Mouse (Mus musculus) ES-E14 (cell line): ENCODE measurements around the gene Car11. TPM values are rescaled to one million over a fixed set of nuclear protein-coding genes. Genes with fewer than 3 reads are reported as not detected.

ENCODE experiments used
- DNase-seq: peaks from one replicate; pipeline ENCODE4 v3.0.0-alpha.2; 2013; ENCODE audit warnings: low read depth, low spot score
- H3K27ac ChIP-seq: 2 replicates; pipeline ENCODE4 v1.5.1; 2012; ENCODE audit warnings: low read depth, mild to moderate bottlenecking, low read length, moderate library complexity, mixed read lengths; ENCODE audit not compliant: poor library complexity, insufficient read depth, severe bottlenecking
- H3K36me3 ChIP-seq: 2 replicates; pipeline ENCODE4 v1.6.1; 2012; ENCODE audit warnings: mild to moderate bottlenecking, low read length, moderate library complexity, mixed read lengths; ENCODE audit not compliant: control insufficient read depth, poor library complexity, insufficient read depth, severe bottlenecking
- H3K4me1 ChIP-seq, 2 experiments: fragments of 150-350 bp in 1 of 2; sonication (generic) in 1 of 2; 2 replicates each; pipeline ENCODE4 v1.6.1; 2012; ENCODE audit warnings: low read length in 2 of 2, mild to moderate bottlenecking in 1 of 2, mixed read lengths in 1 of 2; ENCODE audit not compliant: control insufficient read depth in 2 of 2, insufficient read depth in 2 of 2, poor library complexity in 1 of 2
- H3K4me3 ChIP-seq, 2 experiments: fragments of 150-350 bp in 1 of 2; sonication (generic) in 1 of 2; 2 replicates each; pipeline ENCODE4 v1.5.1; 2012; ENCODE audit warnings: low read length in 2 of 2, low read depth in 1 of 2, mild to moderate bottlenecking in 1 of 2, mixed read lengths in 1 of 2; ENCODE audit not compliant: insufficient read depth in 1 of 2, poor library complexity in 1 of 2, severe bottlenecking in 1 of 2
- H3K9ac ChIP-seq: 2 replicates; pipeline ENCODE4 v1.6.1; 2012; ENCODE audit warnings: low read depth, mild to moderate bottlenecking, low read length, mixed read lengths; ENCODE audit not compliant: poor library complexity, insufficient read depth, severe bottlenecking
- H3K9me3 ChIP-seq: fragments of 150-350 bp; sonication (generic); 2 replicates; pipeline ENCODE4 v1.6.1; 2012; ENCODE audit warnings: low read depth, mild to moderate bottlenecking, low read length; ENCODE audit not compliant: control insufficient read depth, insufficient read depth
- CHD2 ChIP-seq: IDR thresholded peaks from 2 replicates; pipeline ENCODE4 v1.6.1; 2014; ENCODE audit warnings: mild to moderate bottlenecking, low read depth, low read length, inconsistent platforms
- HCFC1 ChIP-seq: IDR thresholded peaks from 2 replicates; pipeline ENCODE4 v1.6.1; 2012; ENCODE audit warnings: low read length, inconsistent platforms, borderline replicate concordance; ENCODE audit not compliant: insufficient read depth
- MAFK ChIP-seq: IDR thresholded peaks from 2 replicates; pipeline ENCODE4 v1.6.1; 2014; ENCODE audit warnings: mild to moderate bottlenecking, low read depth, low read length, inconsistent platforms; ENCODE audit not compliant: insufficient read depth
- ZC3H11A ChIP-seq: IDR thresholded peaks from 2 replicates; pipeline ENCODE4 v1.6.1; 2012; ENCODE audit warnings: low read depth, mild to moderate bottlenecking, inconsistent platforms, low read length, borderline replicate concordance
- ZNF384 ChIP-seq: IDR thresholded peaks from 2 replicates; pipeline ENCODE4 v1.6.1; 2012; ENCODE audit warnings: low read depth, low read length, inconsistent platforms
- in situ Hi-C, 2 experiments: fragments of 600-800 bp; cut with MboI; formaldehyde crosslinking; loops; one replicate each; pipeline ENCODE4 v1.15.1; 2025; ENCODE audit warnings: low sequenced_read_pairs in 2 of 2, inconsistent platforms in 1 of 2; ENCODE audit not compliant: unreplicated experiment in 2 of 2
- total RNA-seq: library from RNA; depleted of rRNA; stranded (reverse); fragments of 300-350 nt; gene quantifications from 2 replicates; pipeline ENCODE4 v1.2.3, GENCODE M21; 2012

Car11 gene
- total RNA-seq, 1 experiment, result 4.4 TPM

DNA sequence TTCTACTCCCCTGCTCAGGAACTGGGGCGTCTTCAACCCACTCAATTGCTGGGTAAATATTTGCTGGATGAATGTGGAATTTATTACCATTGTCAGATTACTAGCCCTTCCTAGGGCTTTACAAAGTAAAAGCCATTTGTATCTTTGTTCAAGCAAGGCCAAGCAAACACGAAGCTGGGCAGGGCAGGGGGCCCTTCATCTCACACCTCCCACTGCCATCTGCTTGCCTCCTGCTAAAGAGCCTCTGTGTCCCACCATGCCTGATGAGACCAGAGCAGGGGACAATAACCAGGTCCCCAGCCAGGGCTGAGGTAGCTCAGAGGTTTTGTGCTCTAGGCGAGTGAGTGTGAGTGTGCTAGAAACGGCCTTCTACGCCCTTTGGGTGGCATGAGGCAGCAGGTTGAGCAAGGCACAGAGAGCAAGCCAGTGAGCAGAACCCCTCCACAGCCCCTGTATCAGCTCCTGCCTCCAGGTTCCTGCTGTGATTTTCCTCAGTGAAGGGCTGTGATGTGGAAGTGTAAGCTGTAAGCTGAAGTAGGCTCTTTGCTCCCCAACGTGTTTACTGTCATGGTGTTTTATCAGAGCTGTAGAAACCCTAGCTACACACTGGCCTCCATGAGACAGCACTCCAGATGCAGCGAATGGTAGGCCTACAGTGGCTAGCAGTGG, 21.9 kb upstream of the Car11 start:
- no peak overlapping the region for H3K9ac ChIP-seq
- in situ Hi-C loops, result no loop called here

DNA sequence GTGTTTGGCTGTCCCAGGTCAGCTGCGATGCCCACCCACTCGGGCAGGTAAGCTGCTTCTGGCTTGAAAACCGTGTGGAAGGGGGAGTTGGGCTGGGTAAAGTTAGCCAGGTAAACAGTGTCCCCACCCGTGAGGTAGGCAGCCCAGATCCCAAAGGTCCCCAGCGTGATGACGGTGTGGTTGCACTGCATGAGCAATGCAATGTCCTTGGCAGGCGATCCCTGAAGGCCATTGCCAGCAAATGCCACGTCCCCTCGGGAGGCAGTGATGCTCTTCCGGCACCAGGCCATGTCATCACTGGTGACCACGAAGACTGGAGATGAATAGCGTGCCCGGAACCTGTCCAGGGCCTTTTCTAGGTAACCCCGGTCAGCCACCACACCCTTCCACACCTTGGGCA, 21.1 kb upstream of the Car11 start:
- H3K4me3 ChIP-seq, result no peak overlapping the region
- no peaks in the 10 kb centered on the region for H3K9me3 ChIP-seq
- peaks cover 0 to 9% of the 10 kb centered on the region in 2 experiments; a peak in 1 of 4 replicates for H3K4me1 ChIP-seq
- peaks cover 3% of the 10 kb centered on the region; the same call in 1 of the 2 replicates for H3K36me3 ChIP-seq
- no peak for TF ChIP-seq ZNF384
- TF ChIP-seq ZC3H11A, result no peak
- no peak for TF ChIP-seq CHD2
- TF ChIP-seq HCFC1, result no peak
- no peak for TF ChIP-seq MAFK
- H3K27ac ChIP-seq, result no peak overlapping the region
- in situ Hi-C loops, result no loop called here
- H3K9ac ChIP-seq, result no peak overlapping the region
- DNase-seq, result no peak

More for the DNA sequence above, 21.9 kb upstream of the Car11 start:
- no peak overlapping the region for H3K4me3 ChIP-seq
- peaks cover 3% of the 10 kb centered on the region; the same call in 1 of the 2 replicates for H3K36me3 ChIP-seq
- H3K4me1 ChIP-seq, result peaks cover 0 to 9% of the 10 kb centered on the region in 2 experiments; a peak in 1 of 4 replicates
- TF ChIP-seq ZC3H11A (no peak), HCFC1 (no peak), ZNF384 (no peak), CHD2 (no peak), MAFK (no peak)
- DNase-seq, result no peak
- no peaks in the 10 kb centered on the region for H3K9me3 ChIP-seq
- H3K27ac ChIP-seq, result no peak overlapping the region

DNA sequence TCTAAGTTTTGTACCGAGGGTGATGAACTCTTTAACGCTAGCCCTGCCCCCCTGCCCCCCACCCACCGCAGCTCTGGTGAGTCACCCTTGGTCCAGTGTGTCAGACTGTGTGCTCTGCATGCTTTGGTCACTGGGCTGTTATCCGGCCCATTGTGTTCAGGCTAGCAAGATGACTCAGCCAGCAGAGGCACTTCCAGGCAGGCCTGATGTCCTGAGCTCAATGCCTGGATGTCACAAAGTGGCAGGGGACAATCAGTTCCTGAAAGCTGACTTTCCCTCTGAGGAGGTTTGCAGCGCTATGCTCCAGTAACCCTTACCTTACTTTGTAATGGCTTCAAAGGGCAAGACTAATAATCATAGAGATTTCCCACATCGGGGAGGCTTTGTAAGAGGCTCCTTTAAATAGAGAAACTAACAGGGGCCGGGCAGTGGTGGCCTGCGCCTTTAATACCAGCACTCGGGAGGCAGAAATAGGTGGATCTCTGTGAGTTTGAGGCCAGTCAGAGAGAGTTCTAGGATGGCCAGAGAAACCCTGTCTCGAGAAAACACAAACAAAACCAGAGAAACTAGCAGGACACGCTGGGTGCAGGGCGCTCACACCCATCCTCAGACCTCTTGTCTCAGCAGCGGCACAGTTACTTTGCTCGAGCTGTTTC, 19.5 kb upstream of the Car11 start:
- TF ChIP-seq HCFC1 (no peak), ZC3H11A (no peak), ZNF384 (no peak), CHD2 (no peak), MAFK (no peak)
- H3K9ac ChIP-seq, result no peak overlapping the region
- no peak for DNase-seq
- no peak overlapping the region for H3K27ac ChIP-seq
- no peaks in the 10 kb centered on the region for H3K9me3 ChIP-seq
- H3K4me3 ChIP-seq, result no peak overlapping the region
- H3K4me1 ChIP-seq, result peaks cover 0 to 9% of the 10 kb centered on the region in 2 experiments; a peak in 1 of 4 replicates
- peaks cover 3% of the 10 kb centered on the region; the same call in 1 of the 2 replicates for H3K36me3 ChIP-seq
- in situ Hi-C loops, result no loop called here

DNA sequence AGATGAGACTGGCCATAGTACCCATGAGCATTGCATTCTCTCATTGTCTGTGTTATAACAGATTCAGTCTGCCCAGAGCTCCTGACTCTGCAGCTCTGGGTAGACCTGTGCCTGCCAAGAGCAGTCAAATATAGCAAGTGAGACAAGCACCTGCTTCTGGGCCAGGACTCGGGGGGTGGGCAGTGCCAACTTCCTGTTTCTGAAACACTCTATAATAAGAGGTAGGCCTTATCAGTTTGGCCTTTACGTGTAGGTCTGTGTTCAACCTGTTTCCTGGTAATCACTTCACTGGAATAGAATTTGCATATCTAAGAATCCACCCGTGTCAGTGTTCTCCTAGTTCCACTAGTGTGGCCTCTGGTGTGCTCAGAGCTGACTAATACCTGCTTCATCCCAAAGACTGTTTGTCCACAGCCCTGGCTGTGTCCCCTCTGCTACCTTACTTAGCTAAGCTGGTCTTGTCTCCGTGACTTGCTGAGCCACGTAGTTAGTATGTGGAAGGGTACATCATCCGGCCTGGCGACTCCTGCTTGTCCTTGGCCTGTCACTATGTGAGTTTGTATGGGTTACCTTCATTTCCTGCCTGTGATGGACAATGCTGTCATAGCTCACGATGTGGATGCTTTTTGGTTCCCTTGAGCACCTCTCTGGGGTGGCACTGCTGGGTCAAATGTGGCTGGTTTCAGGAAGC, 18.5 kb upstream of the Car11 start:
- TF ChIP-seq MAFK (no peak), ZC3H11A (no peak), HCFC1 (no peak), ZNF384 (no peak), CHD2 (no peak)
- no peak overlapping the region for H3K27ac ChIP-seq
- no peaks in the 10 kb centered on the region for H3K9me3 ChIP-seq
- no peak overlapping the region for H3K9ac ChIP-seq
- H3K36me3 ChIP-seq, result peaks cover 3% of the 10 kb centered on the region; the same call in 1 of the 2 replicates
- DNase-seq, result no peak
- H3K4me3 ChIP-seq, result no peak overlapping the region
- in situ Hi-C loops, result no loop called here
- peaks cover 0 to 9% of the 10 kb centered on the region in 2 experiments; a peak in 1 of 4 replicates for H3K4me1 ChIP-seq
